Mouse (Mus musculus): ENCODE measurements around the gene Hilpda.

The Hilpda gene

GRCm38 (mm10) chr6:29272312-29273072, at the start of gene Hilpda:
Gene Hilpda, plus strand, starts transcription at chr6:29272488.
- peak; percentile 88 for DNase-seq

- no peak for DNase-seq
These were observed 42.9 kb upstream of the Hilpda start for GRCm38 (mm10) chr6:29229265-29229913.

- DNase-seq, result no peak
These were observed 41.9 kb upstream of the Hilpda start for GRCm38 (mm10) chr6:29230386-29230785.

- no peak for DNase-seq
These were observed 40.5 kb upstream of the Hilpda start for GRCm38 (mm10) chr6:29231799-29232198.

- DNase-seq, result no peak
These were observed 40.0 kb upstream of the Hilpda start for GRCm38 (mm10) chr6:29232321-29232720.

GRCm38 (mm10) chr6:29233710-29234109, 38.6 kb upstream of the Hilpda start:
- DNase-seq, result no peak

- DNase-seq, result no peak
These were observed 38.0 kb upstream of the Hilpda start for GRCm38 (mm10) chr6:29234272-29234671.

- peak; percentile 35 for DNase-seq
These were observed 31.5 kb upstream of the Hilpda start for GRCm38 (mm10) chr6:29240806-29241205.

GRCm38 (mm10) chr6:29241697-29242096, 30.6 kb upstream of the Hilpda start:
- no peak for DNase-seq

- DNase-seq, result no peak
These were observed 30.0 kb upstream of the Hilpda start for GRCm38 (mm10) chr6:29242265-29242664.

- no peak for DNase-seq
These were observed 26.8 kb upstream of the Hilpda start for GRCm38 (mm10) chr6:29245272-29246120.

- DNase-seq, result no peak
These were observed 26.1 kb upstream of the Hilpda start for GRCm38 (mm10) chr6:29246183-29246582.

GRCm38 (mm10) chr6:29246585-29246984, 25.7 kb upstream of the Hilpda start:
- DNase-seq, result no peak

- no peak for DNase-seq
These were observed 25.2 kb upstream of the Hilpda start for GRCm38 (mm10) chr6:29247072-29247471.

GRCm38 (mm10) chr6:29259418-29259817, 12.9 kb upstream of the Hilpda start:
- no peak for DNase-seq

GRCm38 (mm10) chr6:29261831-29262230, 10.5 kb upstream of the Hilpda start:
- DNase-seq, result no peak

GRCm38 (mm10) chr6:29263650-29264455, 8.4 kb upstream of the Hilpda start:
- DNase-seq, result no peak

- no peak for DNase-seq
These were observed 7.9 kb upstream of the Hilpda start for GRCm38 (mm10) chr6:29264456-29264781.

- no peak for DNase-seq
These were observed 5.4 kb upstream of the Hilpda start for GRCm38 (mm10) chr6:29266936-29267335.

- no peak for DNase-seq
These were observed 3.2 kb upstream of the Hilpda start for GRCm38 (mm10) chr6:29269006-29269668.

- no peak for DNase-seq
These were observed 1.3 kb upstream of the Hilpda start for GRCm38 (mm10) chr6:29270961-29271360.

GRCm38 (mm10) chr6:29276746-29277145, 4.5 kb downstream of the Hilpda start:
- DNase-seq, result no peak
